Mouse (Mus musculus): ENCODE results near the gene Sept12. TPM values are rescaled to one million over a fixed set of nuclear protein-coding genes. Genes with fewer than 3 reads are reported as not detected.

The Sept12 gene
- total RNA-seq, 2 experiments from 2014 or later = not detected

DNA sequence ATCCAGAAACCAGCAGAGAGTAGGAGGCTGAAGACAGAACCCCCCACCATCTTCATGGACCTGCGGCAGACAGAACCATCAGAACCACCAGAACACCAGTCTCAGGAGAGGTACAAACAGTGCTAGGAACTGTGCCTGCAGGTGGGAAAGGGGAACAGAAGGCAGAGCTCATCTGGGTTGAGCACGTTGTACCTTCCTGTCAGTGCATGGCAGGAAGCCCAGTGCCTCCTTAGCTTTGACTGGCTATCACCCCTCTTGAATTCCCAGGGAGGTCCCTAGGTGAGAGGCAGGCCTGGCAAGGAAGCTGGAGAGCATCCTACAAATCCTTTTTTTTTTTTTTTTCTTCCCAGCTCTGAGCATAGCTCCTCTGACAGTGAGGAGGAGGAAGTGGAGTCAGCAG lies 21.5 kb downstream of the Sept12 start:
- no peak for DNase-seq (ENCODE audit: low spot score in 2 of 2)

DNA sequence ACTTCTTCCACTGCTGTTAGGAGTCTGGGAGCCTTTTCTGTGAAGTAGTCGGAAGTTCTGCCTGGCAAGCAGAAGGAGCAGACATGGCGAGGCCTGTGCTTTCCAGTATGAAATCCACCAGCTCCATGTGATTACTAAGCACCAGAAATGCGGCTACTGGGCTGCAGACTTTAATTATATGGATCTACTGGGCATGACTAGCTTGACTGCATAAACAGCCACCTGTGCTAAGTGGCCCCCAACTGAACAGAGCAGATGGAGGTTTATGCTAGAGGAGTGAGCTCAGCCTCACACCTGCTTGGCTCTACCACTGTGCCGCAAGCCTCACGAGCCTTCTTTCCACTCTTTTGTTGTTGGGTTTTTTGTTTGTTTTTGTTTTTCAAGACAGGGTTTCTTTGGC lies 23.1 kb downstream of the Sept12 start:
- DNase-seq (ENCODE audit: low spot score in 2 of 2) = no peak

GRCm38 (mm10) chr16:4971626-4972025 lies 26.0 kb downstream of the Sept12 start:
- no peak for DNase-seq (ENCODE audit: low spot score in 2 of 2)

DNA sequence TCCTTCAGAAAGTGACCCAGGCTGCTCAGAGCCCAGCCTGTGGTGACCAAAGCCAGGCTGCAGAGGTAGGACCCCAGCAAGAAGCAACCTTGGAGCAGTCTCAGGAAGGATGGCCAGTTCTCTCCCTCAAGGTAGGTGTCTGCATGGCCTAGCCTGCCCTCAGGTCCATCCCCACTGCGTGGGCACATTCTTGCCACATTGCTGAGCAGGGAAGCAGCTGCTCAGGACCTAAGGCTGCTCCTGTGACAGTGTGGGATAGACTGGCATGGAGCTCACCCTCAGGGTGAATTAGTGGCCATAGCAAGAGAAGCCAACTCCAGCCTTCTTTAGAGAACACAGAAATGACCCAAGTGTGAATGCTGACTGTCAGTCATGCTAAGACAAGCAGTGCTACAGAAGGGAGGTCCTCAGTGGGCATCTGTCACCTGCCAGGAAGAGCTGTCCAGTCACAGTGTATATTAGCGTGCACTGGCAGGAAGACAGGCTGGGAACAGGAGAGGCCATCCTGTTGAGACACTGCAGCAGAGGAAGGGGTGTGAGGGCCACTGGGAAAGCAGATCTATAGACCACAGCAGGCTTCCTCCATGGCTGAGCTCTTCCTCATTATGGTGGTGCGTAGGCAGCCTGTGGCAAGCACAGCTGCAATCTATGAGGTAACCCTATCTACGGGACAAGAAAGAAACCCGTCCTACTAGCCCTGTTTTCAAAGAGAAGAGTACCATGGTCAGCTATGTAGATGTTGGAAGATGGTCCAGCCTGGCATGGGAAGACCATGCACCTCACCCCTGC lies 28.4 kb downstream of the Sept12 start:
- DNase-seq (ENCODE audit: low spot score in 2 of 2) = no peak

DNA sequence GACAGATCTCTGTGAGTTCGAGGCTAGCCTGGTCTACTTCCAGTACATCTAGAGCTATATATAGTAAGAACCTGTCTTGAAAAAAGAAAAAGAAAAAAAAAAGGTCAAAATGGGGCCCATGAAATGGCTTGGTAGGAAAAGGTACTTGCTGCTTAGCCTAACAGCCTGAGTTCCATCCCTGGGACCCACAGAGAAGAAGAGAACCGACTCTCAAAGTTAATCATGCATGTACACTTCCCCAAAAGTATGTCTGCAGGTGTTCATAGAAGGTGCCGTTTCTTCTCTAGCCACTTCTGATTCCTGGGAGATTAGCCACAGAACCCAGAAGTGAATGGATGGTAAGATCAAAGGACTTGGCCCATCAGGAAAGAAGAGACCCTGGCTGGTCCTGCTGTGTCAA lies 29.2 kb downstream of the Sept12 start:
- DNase-seq (ENCODE audit: low spot score in 2 of 2) = no peak

DNA sequence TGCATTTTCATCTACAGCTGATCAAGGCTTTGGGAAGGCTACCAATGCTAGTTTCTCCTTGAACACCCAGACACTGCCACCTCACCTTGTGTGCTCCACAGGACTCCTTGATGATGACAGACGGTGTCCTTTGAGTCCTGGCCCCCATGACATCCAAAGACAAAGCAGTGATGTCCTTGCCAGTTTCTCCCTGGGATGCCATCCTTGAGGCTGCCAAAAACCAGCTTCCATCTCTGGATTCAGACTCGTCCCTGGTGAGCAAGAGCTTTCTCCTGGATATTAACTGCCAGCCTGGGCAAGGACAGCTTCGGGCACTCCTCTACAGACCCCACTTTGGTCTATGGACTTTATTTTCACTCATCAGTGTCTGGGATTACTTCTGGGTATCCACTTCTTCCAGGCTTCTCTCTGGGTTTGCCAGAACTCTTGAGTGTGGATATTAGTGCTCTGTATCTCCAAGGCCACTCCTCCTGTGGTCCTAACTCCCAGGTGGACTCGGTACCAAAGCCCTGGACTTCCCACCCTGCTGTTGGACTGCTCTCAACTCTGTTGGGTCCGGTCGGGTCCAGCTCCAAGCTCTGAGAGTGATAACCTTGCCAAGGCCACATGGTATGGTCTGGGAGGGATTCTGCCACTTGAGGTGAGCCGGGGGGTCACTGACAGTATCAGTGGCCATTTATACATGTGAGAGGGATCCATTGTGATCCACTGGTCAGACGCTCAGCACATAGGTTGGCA lies 32.1 kb downstream of the Sept12 start:
- no peak for DNase-seq (ENCODE audit: low spot score in 2 of 2)

DNA sequence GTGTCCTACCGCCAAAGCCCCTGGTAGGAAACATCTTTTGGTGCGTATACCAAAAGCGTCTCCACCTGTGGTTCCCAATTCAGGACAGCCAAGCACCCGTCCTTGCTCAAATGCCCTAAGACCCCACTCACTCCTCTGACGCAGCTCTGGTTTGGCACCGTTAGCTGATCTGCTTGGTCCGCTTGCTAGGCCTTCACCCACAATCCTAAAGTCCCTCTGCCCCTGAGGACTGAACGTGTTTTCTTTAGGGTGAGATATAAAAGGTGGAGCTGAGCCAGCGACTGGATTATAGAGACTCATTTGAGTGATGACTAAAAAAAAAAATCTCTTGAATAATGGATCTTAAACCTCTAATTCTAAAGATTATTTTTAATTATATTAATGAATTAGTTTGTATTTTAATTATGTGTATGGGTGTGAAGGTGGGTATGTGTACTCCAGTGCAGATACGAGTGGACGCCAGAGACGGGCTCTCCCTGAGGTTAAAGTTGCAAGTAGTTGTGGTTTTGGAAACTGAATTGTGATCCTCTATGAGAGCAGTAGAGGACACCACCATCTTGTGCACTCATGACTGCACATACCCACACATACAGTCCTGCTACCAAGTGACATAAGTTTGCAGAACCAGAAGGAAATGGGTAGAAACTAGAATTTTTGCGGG lies 32.8 kb downstream of the Sept12 start:
- DNase-seq (ENCODE audit: low spot score in 2 of 2) = no peak

GRCm38 (mm10) chr16:4963797-4964709 lies 33.6 kb downstream of the Sept12 start, which contains the start of gene Anks3:
Gene Anks3 (minus strand): TSS chr16:4964205.
- DNase-seq (ENCODE audit: low spot score in 2 of 2) = peak; percentile 91 to 97

GRCm38 (mm10) chr16:4963346-4963745 lies 34.3 kb downstream of the Sept12 start:
- DNase-seq (ENCODE audit: low spot score in 2 of 2) = no peak

GRCm38 (mm10) chr16:4960260-4960659 lies 37.4 kb downstream of the Sept12 start:
- DNase-seq (ENCODE audit: low spot score in 2 of 2) = no peak

- no peak for DNase-seq (ENCODE audit: low spot score in 2 of 2)
These were observed 40.2 kb downstream of the Sept12 start for GRCm38 (mm10) chr16:4957446-4957845.

DNA sequence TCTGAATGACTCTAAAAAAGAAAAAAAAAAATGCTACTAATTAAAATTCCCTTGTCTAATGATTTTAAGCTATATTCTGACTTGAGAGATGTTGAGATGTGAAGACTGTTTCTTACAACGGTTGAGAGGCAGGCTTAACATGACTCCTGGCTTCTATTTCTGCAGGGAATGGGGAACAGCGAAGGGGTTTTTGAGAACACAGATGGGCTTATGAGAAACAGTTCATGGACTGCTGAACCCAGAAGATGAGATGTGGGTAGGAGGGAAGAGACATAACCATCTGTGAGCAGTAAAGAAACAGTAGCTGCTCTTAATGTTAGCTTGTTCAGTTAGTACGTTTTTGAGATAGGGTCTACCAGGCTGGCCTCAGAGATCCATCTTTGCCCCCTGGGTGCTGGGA lies 41.0 kb downstream of the Sept12 start:
- no peak for DNase-seq (ENCODE audit: low spot score in 2 of 2)

DNA sequence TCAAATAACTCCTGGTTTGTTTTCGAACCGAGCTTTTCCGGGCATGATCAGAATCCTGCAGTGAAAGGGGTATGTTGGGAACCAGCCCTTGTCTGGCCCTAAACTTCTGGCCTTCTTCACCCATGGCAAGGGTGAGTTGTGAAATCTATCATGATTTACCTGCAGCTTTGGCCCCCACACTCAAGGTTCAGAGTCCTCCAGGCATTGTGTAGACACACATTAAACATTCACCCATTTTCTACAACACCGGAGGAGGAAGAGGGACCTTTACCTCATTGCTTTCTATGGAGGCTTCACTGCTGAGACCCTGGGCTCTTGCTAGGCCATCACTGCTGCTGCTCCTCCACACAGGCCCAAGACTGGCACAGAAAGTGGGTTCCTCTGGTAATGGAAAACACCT lies 50.3 kb downstream of the Sept12 start:
- no peak for DNase-seq (ENCODE audit: low spot score in 2 of 2)

DNA sequence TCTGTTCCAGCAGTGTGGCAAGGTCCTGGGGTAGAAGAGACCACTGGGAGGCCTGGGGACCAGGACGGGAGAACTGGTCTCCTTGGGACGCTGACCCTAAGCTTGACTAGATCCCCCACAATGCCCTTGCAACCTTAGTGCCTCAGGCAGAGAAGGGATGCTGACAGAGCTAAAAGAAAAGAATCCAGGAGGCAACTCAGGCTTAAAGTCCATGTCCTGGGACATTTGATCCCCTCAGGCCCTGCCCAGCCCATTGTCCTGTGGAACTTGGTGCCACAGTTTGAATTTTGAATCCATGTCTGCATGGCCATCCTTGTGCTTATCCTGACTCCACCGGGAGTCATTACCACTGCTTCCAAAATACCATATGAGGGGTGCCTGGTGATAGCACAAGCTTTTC lies 51.5 kb downstream of the Sept12 start:
- no peak for DNase-seq (ENCODE audit: low spot score in 2 of 2)

GRCm38 (mm10) chr16:4945415-4945814 lies 52.2 kb downstream of the Sept12 start:
- no peak for DNase-seq (ENCODE audit: low spot score in 2 of 2)

DNA sequence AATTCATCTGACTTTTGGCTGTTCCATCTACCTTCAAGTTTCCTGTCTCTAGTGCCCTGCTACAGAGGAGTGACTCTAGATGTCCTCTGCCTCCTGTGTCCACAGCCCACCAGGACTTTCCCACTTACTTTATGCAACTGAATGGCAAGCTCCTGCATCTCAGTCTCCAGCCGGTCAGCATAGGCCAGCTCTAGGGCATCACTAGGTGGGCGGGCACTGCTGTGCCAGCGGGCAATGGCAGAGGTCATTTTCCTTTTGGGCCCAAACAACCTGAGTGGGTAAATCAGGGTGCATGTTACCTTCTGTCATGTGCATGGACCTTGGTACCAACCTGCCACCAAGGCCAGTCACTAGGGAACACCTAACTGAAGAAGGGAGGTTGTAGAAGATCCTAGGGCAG lies 54.2 kb downstream of the Sept12 start:
- no peak for DNase-seq (ENCODE audit: low spot score in 2 of 2)

DNA sequence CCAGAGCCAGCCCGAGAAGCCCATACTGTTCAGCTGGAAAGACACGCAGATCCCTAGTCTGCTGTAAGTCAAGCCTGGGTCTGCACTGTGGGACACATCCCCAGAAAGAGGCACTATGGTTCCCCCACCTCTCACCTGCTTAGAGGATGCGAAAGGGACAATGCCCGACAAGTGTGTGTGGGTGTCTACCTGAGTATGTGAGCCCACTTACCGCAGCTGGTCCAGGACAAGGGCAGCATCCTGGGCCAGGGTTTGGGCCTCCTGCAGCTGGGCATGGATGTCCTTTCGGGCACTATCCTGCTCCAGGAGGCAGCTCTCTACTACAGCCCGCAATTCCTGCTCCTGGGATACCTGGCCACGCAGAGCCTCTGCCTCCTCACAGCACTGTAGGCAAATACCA lies 54.8 kb downstream of the Sept12 start:
- DNase-seq (ENCODE audit: low spot score in 2 of 2) = no peak

- DNase-seq (ENCODE audit: low spot score in 2 of 2) = no peak
These were observed 56.6 kb downstream of the Sept12 start for GRCm38 (mm10) chr16:4941016-4941415.

DNA sequence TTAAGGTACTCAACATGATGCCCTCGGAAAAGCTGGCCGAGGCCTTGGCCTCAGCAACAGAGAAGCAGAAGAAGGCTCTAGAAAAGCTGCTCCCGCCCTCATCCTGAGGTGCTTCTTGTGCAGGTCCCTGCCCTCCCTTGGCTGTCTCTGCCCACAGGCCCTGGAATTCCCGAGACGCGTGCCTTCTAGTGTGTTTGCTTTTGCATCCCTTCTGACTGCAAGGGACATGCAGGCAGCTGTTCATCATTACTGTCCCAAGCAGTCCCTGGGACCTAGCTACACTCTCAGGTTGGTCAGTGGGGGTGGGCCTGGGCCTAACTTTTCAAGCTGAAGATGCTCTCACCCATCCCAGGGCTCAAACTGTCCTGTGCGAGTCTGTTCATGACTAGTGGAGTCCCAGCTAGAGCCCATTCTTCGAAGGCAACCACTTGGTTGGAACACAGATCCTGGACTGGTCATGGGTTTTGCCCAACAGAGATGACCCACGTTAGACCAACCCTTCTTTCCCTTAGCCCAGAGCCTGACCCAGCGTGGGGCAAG lies 57.3 kb downstream of the Sept12 start:
- DNase-seq (ENCODE audit: low spot score in 2 of 2) = no peak

- DNase-seq (ENCODE audit: low spot score in 2 of 2) = peak in 1 of 2 experiments; percentile 37
These were observed 58.2 kb downstream of the Sept12 start for GRCm38 (mm10) chr16:4939412-4939811.

- peak; percentile 88 to 95 for DNase-seq (ENCODE audit: low spot score in 2 of 2)
These were observed 58.7 kb downstream of the Sept12 start for GRCm38 (mm10) chr16:4938989-4939388.

Measured in gastrocnemius, postnatal 4 days (tissue).